Mouse (Mus musculus) mouse trophoblast stem cell (cell line): Measurements from ENCODE around the gene Iqsec1.

Experiments
- in situ Hi-C, 2 experiments: fragments of 300-500 bp; cut with MseI, MboI; formaldehyde crosslinking; loops; 2 replicates in 1 of 2; 3 replicates in 1 of 2; pipeline ENCODE4 v1.15.1; 2025

The Iqsec1 gene

DNA sequence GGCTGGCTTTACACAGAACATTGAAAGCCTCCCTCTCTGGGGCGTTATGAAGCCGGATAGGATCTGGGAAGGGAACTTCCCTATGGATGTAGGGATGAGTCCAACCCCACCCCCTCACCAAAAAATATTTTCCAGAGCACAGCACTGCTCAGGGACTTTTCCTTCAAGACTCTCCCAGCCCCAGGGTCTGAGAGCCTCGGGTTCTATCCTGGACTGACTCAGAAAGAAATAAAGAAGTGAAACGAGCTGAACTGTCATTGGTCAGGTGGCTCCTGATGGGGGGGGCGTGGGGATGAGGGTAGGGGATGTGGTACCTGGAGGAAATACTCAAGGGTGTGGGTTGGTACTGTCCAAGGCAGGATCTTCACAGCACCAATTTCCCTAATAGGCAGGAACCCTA lies 231.9 kb downstream of the Iqsec1 start:
- in situ Hi-C loops, result no loop called here

- in situ Hi-C loops, result no loop called here
Measured at GRCm38 (mm10) chr6:90755613-90755941, 232.9 kb downstream of the Iqsec1 start.

DNA sequence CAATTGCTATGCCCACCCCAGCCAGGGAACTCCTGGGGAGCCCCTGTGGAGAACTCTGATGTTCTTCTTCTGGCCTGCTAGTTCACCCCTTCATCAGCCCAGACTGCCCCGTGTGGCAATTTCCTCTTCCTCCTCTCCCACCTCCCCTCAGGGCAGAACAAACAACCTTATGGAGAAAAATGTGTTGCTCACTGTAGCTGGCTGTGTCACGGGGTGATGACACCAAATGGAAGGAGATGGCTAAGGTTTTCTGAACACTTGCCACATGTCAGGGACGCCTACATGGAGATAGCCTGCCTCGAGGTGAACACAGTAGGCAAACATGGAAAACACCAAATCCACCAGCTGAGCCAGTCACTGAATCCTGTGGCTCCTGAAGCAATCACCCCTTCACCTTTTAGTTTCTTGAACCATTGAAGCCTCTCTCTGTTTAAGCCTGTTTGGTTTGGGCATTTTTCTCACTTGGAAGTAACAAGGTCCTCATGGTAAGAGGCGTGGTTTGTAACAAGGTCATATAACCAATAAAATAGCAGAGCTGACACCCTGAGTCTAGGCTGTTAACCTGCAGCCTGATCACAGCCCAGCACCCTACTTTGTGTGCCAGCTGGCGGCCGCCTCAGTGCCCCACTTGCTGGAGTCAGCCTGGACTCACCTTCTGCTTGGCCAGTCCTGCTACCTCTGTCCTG lies 233.4 kb downstream of the Iqsec1 start:
- in situ Hi-C loops, result no loop called here

DNA sequence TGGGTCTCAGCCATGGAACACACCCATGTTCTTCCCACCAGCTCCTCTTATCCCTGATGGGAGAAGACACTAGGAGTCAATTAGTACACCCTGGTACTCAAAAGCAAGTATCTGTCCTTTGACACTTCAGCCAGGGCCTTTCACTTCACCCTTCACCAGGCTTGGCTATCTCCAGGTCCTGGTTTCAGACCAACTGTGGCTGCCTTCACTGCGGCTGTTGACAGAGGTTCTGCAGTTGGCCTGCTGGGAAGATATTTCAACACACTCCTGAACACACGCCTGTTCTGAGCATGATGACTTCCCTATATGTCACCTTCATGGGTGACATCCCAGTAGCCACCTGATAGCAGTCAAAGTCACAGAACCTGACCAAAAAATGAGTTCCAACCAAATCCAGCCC lies 234.4 kb downstream of the Iqsec1 start:
- in situ Hi-C loops, result no loop called here

DNA sequence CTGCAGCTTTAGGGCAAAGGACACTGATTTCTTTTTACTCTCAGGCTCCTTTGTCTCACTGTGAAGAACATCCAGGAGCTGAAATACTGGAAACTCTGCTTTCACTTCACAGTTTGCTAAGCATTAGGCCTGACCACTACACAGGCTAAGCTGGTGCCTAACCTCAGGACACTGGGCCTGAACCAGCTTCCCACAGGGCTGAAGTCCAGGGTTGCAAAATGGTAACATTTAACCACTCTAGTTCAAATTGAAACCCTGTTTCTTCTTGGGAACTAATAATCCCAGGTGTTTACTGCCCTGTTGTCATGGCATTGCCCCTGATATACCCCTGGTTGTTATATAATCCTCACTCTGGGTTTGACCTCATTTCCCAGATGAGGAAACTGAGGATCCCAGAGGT lies 234.8 kb downstream of the Iqsec1 start:
- in situ Hi-C loops, result no loop called here

DNA sequence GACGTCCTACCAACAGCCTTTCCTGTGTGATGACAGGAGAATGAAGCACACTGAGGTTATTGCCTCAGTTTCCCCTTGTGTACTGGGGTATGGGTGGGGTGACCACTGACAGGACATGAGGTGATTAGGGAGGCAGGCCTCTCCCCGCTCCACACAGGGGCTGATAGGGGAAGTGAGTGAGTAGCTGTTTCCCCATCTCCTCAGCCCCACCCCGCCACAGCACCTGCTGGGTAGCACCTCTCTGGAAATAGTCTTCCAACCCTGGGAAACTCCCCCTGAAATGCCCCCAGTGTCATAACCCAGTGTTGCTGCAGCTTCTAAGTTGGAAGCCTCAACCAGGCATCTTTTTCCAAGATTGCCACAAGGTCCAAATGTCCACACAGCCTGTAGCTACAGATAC lies 236.9 kb downstream of the Iqsec1 start:
- in situ Hi-C loops, result no loop called here

GRCm38 (mm10) chr6:90750091-90750490 lies 238.4 kb downstream of the Iqsec1 start:
- in situ Hi-C loops, result no loop called here

- in situ Hi-C loops, result no loop called here
Measured at GRCm38 (mm10) chr6:90749414-90749937, 239.0 kb downstream of the Iqsec1 start.

DNA sequence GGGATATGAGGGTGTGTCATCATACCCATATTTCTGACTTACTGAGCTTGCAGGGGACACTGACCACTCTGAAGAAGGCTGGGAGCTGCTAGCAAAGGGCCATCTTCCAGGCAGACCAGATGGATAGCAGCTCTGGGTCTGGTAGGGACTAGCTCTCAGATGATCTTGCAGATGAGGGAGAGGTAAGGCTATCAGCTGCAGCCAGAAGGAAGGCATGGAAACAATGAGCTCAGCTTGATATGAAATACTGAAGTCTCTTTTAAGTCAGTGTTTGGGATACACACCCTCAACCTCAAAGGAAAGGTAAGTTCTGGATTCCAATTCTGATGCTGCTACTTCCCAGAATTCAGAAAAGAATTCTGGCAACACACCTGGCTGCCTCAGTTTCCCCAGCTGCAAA lies 239.5 kb downstream of the Iqsec1 start:
- in situ Hi-C loops, result no loop called here

DNA sequence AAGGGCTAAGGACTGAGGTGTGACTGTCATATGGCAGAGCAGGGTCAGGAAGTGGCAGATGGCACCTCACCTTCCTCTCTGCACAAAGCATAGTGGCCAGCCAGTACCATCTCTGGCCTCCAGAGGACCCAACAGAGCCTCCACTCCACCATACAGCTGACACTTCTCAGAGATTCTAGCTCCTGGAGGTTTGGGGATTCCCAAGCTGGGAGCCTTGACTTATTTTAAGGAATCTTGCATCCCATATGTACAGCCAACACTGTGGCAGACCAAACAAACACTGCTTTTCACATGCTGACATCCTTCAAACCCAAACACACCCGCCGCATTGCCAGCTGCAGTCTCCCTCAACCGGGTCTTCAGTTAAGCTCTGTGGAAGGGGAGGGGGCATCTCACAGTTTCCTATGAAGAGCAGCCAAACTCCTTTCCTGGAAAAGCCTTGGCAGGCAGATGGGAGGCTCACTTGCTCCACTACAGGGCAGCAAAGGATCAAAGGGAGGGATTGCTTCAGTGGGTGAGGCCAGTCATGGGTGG lies 242.1 kb downstream of the Iqsec1 start:
- in situ Hi-C loops, result no loop called here

GRCm38 (mm10) chr6:90745401-90746198 lies 242.9 kb downstream of the Iqsec1 start:
- in situ Hi-C loops, result no loop called here

DNA sequence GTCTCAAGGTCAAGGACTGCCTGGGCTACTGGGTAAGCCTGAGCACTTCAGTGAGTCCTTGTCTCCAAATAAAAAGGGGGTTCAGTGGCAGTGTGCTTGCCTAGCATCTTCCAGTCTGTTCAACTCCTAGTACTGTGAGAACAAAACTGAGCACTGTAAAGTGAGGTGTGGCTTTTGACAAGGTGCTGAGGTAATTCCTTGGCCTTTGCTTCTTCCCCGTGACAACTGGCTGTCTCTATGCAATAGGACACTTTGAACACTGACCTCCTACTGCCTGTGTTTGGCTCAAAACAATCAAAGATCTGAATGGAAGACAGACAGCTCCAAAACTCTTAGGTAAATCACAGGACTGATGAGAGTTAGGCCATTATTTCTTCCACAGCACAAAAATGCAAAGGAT lies 246.0 kb downstream of the Iqsec1 start:
- in situ Hi-C loops, result no loop called here

- in situ Hi-C loops, result no loop called here
Measured at GRCm38 (mm10) chr6:90741717-90742116, 246.8 kb downstream of the Iqsec1 start.

DNA sequence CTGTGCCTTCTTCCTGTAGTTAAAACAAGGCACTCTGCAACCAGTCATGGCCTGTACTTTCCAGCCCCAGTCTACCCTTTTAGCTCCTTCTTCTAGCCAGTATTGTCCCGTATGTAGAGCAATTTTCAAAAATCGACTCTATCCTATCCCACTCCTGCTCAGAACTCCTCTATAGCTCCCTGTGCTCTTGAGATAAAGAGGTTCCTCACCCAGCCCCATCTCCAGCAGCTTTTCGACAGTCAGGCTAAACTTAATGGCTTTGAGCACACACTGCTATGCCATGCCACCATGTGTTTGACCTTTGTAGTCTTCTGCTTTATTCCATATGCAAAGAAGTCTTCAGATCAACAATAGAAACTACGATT lies 247.4 kb downstream of the Iqsec1 start:
- in situ Hi-C loops, result no loop called here

- in situ Hi-C loops, result no loop called here
Measured at GRCm38 (mm10) chr6:90740348-90741055, 248.0 kb downstream of the Iqsec1 start.

- in situ Hi-C loops, result no loop called here
Measured at GRCm38 (mm10) chr6:90737376-90737775, 251.1 kb downstream of the Iqsec1 start.

- in situ Hi-C loops, result no loop called here
Measured at GRCm38 (mm10) chr6:90736691-90737245, 251.7 kb downstream of the Iqsec1 start.

GRCm38 (mm10) chr6:90736074-90736672 lies 252.3 kb downstream of the Iqsec1 start:
- in situ Hi-C loops, result no loop called here

DNA sequence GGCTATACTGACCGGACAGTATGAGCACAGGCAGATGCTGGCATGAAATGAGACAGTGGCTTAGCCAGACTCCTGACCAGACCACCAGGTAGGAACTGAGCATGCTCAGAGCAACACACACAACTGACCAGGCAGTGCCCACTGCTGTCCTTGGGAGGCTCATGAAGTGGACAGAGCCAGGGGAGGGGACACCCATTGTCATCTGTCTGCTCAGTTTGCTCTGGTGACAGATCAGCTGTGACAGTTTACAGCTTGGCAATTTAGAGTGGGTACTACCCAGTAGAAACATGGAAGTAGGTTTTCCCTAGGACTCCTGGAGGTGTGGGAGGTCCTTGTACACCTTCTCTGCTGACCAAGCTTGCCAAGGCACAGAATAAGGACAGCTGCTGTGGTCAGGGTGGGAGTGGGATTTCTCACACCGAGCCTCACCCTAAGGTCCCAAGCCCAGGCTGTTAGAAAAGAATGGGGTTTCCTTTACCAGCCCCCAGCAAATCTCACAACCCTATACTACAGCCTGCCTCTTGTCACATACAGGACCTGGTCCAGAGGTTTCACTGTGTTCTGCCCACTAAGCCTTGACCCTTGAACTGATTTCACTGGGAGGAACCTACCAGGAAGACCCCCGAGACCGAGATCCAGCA lies 253.0 kb downstream of the Iqsec1 start:
- in situ Hi-C loops, result no loop called here

DNA sequence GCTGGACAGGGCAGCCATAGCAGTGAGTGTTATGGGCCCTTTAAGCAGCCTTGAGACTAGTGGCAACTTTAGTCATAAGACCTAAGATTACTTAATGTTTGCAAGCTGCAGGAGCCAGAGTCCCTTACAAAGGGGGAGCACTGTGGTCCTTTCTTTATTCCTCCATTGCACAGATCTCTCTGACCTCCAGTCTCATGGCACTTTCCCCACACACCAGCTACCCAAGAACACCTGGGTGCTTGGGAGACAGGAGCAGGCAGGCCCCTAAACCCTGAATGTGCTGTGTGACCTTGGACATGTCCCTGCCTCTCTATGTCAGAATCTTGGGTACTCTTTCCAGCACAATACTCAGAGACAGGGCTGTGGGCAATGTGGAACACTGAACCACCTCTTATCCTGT lies 253.7 kb downstream of the Iqsec1 start:
- in situ Hi-C loops, result no loop called here

- in situ Hi-C loops, result no loop called here
Measured at GRCm38 (mm10) chr6:90731327-90731726, 257.2 kb downstream of the Iqsec1 start.
